Mouse (Mus musculus) neural tube, embryonic 14.5 days (tissue): ENCODE data around the gene Gsdmc4. TPM values are rescaled to one million over a fixed set of nuclear protein-coding genes. Genes with fewer than 3 reads are reported as not detected.
"Not testable (repeated sequence)": the region's sequence is repeated elsewhere in the genome, so short reads cannot be mapped to it uniquely, and the experiment has no call there.

Experiments
- ATAC-seq: fragments of 200-750 bp; cut with Nextera tagmentation; 2 replicates; pipeline ENCODE4 v1.8.0; 2017; ENCODE audit warnings: low read depth, mild to moderate bottlenecking, moderate TSS enrichment, moderate library complexity
- H3K27ac ChIP-seq: fragments of 300-500 bp; sonication (generic); 2 replicates; pipeline ENCODE4 v1.5.1; 2014; ENCODE audit warnings: low read depth, mild to moderate bottlenecking, control low read depth, low read length, moderate library complexity, mixed read lengths
- H3K27me3 ChIP-seq: fragments of 300-500 bp; sonication (generic); 2 replicates; pipeline ENCODE4 v1.6.1; 2014; ENCODE audit warnings: low read length; ENCODE audit not compliant: control insufficient read depth, insufficient read depth
- H3K36me3 ChIP-seq: fragments of 300-500 bp; sonication (generic); 2 replicates; pipeline ENCODE4 v1.6.1; 2014; ENCODE audit warnings: low read length, mixed read lengths; ENCODE audit not compliant: control insufficient read depth, insufficient read depth
- H3K4me1 ChIP-seq: fragments of 300-500 bp; sonication (generic); 2 replicates; pipeline ENCODE4 v1.6.1; 2014; ENCODE audit warnings: low read length; ENCODE audit not compliant: control insufficient read depth, insufficient read depth
- H3K4me2 ChIP-seq: fragments of 300-500 bp; sonication (generic); 2 replicates; pipeline ENCODE4 v1.6.1; 2014; ENCODE audit warnings: mild to moderate bottlenecking, low read depth, low read length, control low read depth
- H3K4me3 ChIP-seq: fragments of 300-500 bp; sonication (generic); 2 replicates; pipeline ENCODE4 v1.5.1; 2014; ENCODE audit warnings: low read depth, low read length, control low read depth, mixed read lengths
- H3K9ac ChIP-seq: fragments of 300-500 bp; sonication (generic); replicated peaks from 2 replicates; pipeline ENCODE4 v1.6.1; 2014; ENCODE audit warnings: low read depth, mild to moderate bottlenecking, control low read depth, low read length, mixed read lengths
- H3K9me3 ChIP-seq: fragments of 300-500 bp; sonication (generic); 2 replicates; pipeline ENCODE4 v1.6.1; 2016; ENCODE audit warnings: low read length; ENCODE audit not compliant: control insufficient read depth
- WGBS: fragments of 180-500 bp; shearing (Covaris S2); extraction: QIAGEN DNeasy Blood & Tissue Kit; methylation state at CpG from one replicate; pipeline ENCODE4 v1.1.7; 2014; 5-methylcytosine and 5-hydroxymethylcytosine counted together
- polyA plus RNA-seq: library from polyadenylated mRNA; unstranded; fragments of >200 nt; fragmentation: Nextera tagmentation; extraction: Ambion mirVana; gene quantifications from 2 replicates; pipeline ENCODE4 v1.2.1, GENCODE M21; 2014

The Gsdmc4 gene
- polyA plus RNA-seq, 1 experiment from 2014 or later: not detected

DNA sequence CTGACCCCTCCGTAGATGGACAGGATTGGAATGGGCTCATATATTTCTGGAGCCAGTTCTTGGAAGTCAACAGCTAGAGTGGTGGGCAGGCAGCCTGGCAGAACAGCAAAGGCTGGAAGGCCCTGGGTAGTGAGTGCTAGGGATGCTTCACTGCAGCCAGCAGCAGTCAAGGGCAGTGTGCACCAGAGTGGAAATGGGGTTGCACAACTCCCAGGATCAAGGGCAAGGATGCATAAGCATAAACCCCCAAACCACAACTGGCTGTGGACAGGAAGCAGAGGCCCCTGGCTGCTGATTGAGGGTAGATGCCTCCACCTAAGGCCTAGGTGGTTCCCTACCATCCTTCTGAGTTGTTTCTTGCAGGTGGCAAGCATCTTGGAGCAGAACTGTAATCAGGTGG lies 12.4 kb upstream of the Gsdmc4 start:
- no peak for ATAC-seq
- H3K36me3 ChIP-seq: no peaks in the 10 kb centered on the region
- H3K9ac ChIP-seq: no peak overlapping the region
- no peak overlapping the region for H3K4me3 ChIP-seq
- no peak overlapping the region for H3K4me2 ChIP-seq
- H3K9me3 ChIP-seq: no peaks in the 10 kb centered on the region
- no peak overlapping the region for H3K27ac ChIP-seq
- no peaks in the 10 kb centered on the region for H3K27me3 ChIP-seq
- 97% methylated on average over 1 of the region's 1 CpGs for WGBS
- H3K4me1 ChIP-seq: no peaks in the 10 kb centered on the region

DNA sequence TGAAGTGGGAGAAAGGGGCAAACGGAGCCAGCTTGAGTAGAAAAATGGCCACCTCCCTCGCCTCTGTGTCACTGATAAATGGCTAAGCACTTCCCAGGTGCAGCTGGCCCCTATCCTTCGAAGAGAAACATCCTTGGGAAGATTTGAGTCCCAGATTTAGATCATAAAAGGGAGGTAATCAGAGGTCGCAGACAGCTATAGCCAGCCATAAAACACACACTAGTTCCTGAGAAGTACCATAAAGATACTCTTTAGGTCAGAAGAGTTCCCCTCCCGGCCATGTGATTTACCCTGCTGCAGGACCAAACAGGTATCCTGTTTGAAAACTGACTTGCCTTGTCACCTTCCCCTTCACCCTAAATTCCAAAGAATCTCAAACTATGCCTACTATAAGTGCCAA lies 9.5 kb upstream of the Gsdmc4 start:
- H3K4me3 ChIP-seq, H3K4me2 ChIP-seq, H3K36me3 ChIP-seq, ATAC-seq, H3K4me1 ChIP-seq, H3K9me3 ChIP-seq, H3K9ac ChIP-seq, H3K27ac ChIP-seq, H3K27me3 ChIP-seq: not testable (repeated sequence)
- 10% methylated on average over 1 of the region's 5 CpGs for WGBS

DNA sequence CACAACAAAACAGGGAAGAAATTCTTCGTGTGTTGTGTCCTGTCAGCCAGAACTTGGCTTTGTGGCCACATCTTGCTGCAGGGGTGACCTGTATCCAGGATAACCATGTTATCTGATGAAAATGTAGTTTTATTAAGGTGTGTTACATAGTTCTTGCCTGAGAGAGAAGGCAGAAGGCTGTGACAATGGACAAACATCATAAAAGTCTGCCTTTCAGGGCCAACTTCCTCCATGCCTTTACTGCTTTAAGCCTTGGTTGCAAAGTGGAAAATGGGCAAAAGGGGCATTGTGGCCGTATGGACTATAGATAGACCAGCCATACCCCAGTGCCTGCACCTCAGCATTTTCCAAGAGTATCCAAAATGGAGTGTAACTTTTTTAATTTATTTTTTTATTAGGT lies 7.6 kb upstream of the Gsdmc4 start:
- not testable (repeated sequence) for ATAC-seq

DNA sequence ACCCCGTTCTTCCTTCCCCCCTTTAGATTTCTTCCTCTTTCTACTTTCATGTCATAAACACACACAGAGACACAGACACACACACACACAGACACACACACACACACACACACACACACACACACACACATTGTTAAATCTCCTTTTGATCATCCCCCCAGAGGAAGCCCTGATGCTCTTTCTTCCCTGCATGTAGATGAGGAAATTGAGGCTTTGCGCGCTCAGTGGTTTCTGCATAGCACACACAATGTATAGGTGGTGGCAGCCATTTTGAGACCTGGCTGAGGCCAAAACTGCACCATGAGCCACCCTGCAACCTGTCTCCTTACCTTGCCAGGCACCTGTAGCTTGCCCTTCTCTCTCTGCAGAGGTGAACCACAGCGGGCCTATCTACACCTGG lies 4.5 kb upstream of the Gsdmc4 start:
- not testable (repeated sequence) for H3K4me2 ChIP-seq, H3K4me1 ChIP-seq, H3K4me3 ChIP-seq, H3K9me3 ChIP-seq, H3K27ac ChIP-seq, H3K36me3 ChIP-seq, H3K9ac ChIP-seq, ATAC-seq, H3K27me3 ChIP-seq
- 86% methylated on average over 3 of the region's 4 CpGs for WGBS

More for the DNA sequence above, 7.6 kb upstream of the Gsdmc4 start:
- 66% methylated on average over 1 of the region's 2 CpGs for WGBS
- H3K27me3 ChIP-seq, H3K4me2 ChIP-seq, H3K27ac ChIP-seq, H3K9ac ChIP-seq, H3K4me1 ChIP-seq, H3K36me3 ChIP-seq, H3K4me3 ChIP-seq, H3K9me3 ChIP-seq: not testable (repeated sequence)

DNA sequence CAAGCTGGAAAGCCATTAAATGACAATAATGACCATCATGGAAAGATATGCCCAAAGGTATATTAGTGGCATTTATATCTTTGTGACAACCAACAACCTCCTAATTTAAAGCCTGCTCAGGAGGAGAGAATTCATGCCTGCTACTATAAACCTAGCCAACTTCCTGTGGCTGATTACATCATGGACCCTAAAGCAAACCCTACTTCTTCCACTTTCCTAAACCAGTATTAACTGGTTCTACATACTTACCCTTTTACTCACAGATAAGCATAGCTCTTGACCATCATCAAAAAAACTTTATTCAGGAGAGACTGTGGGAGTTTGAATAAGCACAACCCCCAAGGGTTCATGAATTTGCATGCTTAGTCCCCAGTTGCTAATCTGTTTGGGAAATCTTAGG lies 2.2 kb downstream of the Gsdmc4 start:
- ATAC-seq, H3K9ac ChIP-seq, H3K9me3 ChIP-seq: not testable (repeated sequence)

DNA sequence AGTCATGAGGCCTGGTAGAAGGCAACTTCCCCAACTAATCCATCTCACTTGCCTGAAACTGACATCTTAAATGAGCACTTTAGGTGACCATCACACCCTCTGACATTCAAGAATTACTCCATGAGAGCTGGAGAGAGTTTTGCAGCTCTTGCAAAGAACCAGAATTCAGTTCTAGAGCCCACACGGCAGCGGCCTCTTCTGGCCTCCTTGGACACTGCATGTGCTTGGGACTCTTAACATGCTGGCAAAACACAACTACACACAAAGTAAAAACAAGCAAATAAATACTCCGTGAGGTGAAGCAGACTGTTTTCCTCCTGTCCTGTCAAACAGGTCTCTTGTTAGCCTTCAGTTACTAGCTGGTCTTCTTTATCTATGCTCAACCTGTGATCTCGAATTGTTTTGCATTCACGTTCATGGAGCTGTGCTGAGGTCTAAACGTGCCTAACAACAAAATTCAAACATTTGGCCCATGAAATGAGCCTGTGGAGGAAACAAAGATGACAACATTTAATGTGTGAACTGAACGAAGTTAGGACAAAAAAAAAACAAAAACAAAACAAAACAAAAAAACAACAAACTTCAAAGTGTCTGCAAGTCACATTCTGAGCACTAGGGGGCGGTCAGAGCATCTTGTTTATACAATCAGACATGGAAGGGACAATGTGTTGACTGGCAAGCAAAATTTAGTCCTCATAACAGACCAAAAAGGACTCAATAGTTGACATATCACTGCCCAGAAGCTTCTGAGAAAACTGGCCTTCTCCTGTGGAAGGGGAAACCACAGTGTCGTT lies 16.3 kb downstream of the Gsdmc4 start:
- H3K36me3 ChIP-seq, ATAC-seq, H3K4me3 ChIP-seq, H3K4me2 ChIP-seq, H3K27me3 ChIP-seq, H3K4me1 ChIP-seq, H3K9me3 ChIP-seq, H3K27ac ChIP-seq, H3K9ac ChIP-seq: not testable (repeated sequence)
- WGBS: 38% methylated on average over 9 of the region's 9 CpGs

More for the DNA sequence above, 2.2 kb downstream of the Gsdmc4 start:
- not testable (repeated sequence) for H3K4me1 ChIP-seq, H3K36me3 ChIP-seq, H3K27ac ChIP-seq, H3K4me2 ChIP-seq, H3K27me3 ChIP-seq, H3K4me3 ChIP-seq

DNA sequence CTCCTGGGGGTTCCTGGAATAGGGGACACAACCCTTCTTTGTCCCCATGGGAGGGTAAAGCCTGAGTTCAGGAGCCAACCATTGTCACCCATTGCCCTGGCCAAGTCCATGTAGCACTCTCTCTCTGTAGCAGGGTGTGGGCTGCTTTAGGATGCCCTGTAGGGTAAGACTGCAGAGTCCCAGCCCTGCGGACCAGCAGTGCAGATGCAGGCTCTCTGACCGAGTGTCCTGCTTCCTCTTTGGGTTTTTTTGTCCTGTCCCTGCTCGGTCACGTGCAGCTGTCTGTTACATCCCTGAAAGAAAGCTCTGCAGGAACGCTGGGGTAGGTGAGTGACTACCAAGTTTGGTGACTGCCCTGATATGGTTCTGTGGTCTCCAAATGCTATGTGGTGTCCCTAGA lies 23.7 kb downstream of the Gsdmc4 start:
- ATAC-seq, H3K36me3 ChIP-seq, H3K27me3 ChIP-seq, H3K9ac ChIP-seq, H3K4me1 ChIP-seq, H3K4me2 ChIP-seq, H3K27ac ChIP-seq, H3K4me3 ChIP-seq, H3K9me3 ChIP-seq: not testable (repeated sequence)
- WGBS: 64% methylated on average over 4 of the region's 5 CpGs

DNA sequence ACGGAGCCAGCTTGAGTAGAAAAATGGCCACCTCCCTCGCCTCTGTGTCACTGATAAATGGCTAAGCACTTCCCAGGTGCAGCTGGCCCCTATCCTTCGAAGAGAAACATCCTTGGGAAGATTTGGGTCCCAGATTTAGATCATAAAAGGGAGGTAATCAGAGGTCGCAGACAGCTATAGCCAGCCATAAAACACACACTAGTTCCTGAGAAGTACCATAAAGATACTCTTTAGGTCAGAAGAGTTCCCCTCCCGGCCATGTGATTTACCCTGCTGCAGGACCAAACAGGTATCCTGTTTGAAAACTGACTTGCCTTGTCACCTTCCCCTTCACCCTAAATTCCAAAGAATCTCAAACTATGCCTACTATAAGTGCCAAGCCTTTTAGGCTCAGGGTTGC lies 24.1 kb downstream of the Gsdmc4 start:
- H3K4me1 ChIP-seq, ATAC-seq, H3K4me3 ChIP-seq, H3K36me3 ChIP-seq, H3K9me3 ChIP-seq, H3K27me3 ChIP-seq, H3K9ac ChIP-seq, H3K27ac ChIP-seq, H3K4me2 ChIP-seq: not testable (repeated sequence)
- WGBS: no CpG with 5 or more reads among the region's 5 CpGs

DNA sequence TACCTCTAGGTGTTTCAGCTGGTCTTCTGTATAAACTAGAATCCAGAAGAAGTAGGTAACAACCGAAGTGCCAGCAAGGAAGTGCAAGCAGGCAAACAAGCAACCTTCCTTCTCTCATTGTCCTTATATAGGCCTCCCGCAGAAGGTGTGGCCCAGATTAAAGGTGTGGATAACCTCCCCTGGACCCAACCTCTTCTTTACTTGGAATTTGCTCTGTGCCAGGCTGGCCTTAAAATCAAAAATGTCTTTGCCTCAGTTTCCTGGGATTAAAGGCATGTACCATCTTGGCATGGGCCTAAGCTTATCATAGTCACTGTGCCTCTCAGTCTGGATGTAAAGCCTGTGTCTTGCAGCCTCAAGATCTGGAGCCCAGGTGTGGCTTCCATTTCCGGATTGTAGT lies 33.6 kb downstream of the Gsdmc4 start, which contains the start of gene Gsdmc3:
TSS of gene Gsdmc3 (minus strand) at position 101 of the 400 bp plus-strand sequence.
- not testable (repeated sequence) for H3K9me3 ChIP-seq, H3K4me3 ChIP-seq, H3K4me1 ChIP-seq, ATAC-seq, H3K27me3 ChIP-seq, H3K36me3 ChIP-seq, H3K4me2 ChIP-seq, H3K27ac ChIP-seq, H3K9ac ChIP-seq
- 97% methylated on average over 1 of the region's 3 CpGs for WGBS
